Mouse (Mus musculus) intestine, embryonic 16.5 days (tissue): ENCODE measurements around the gene Inpp5e. TPM values are rescaled to one million over a fixed set of nuclear protein-coding genes. Genes with fewer than 3 reads are reported as not detected.

ENCODE experiments used
- ATAC-seq: fragments of 200-750 bp; cut with Nextera tagmentation; 2 replicates; pipeline ENCODE4 v1.8.0; 2017; ENCODE audit warnings: moderate TSS enrichment, moderate library complexity
- H3K27ac ChIP-seq: fragments of 300-500 bp; sonication (generic); 2 replicates; pipeline ENCODE4 v1.5.1; 2014; ENCODE audit warnings: mild to moderate bottlenecking, low read length
- H3K27me3 ChIP-seq: fragments of 300-500 bp; sonication (generic); replicated peaks from 2 replicates; pipeline ENCODE4 v1.6.1; 2014; ENCODE audit warnings: low read length, control low read depth, mixed read lengths; ENCODE audit not compliant: control insufficient read depth, insufficient read depth
- H3K36me3 ChIP-seq: fragments of 300-500 bp; sonication (generic); 2 replicates; pipeline ENCODE4 v1.6.1; 2014; ENCODE audit warnings: low read length, control low read depth; ENCODE audit not compliant: control insufficient read depth, insufficient read depth
- H3K4me1 ChIP-seq: fragments of 300-500 bp; sonication (generic); 2 replicates; pipeline ENCODE4 v1.6.1; 2014; ENCODE audit warnings: low read length, control low read depth, mixed read lengths; ENCODE audit not compliant: control insufficient read depth, insufficient read depth
- H3K4me2 ChIP-seq: fragments of 300-500 bp; sonication (generic); 2 replicates; pipeline ENCODE4 v1.6.1; 2014; ENCODE audit warnings: low read depth, low read length, control low read depth
- H3K4me3 ChIP-seq: fragments of 300-500 bp; sonication (generic); 2 replicates; pipeline ENCODE4 v1.5.1; 2014; ENCODE audit warnings: mild to moderate bottlenecking, low read length
- H3K9ac ChIP-seq: fragments of 300-500 bp; sonication (generic); 2 replicates; pipeline ENCODE4 v1.6.1; 2014; ENCODE audit warnings: low read depth, low read length
- H3K9me3 ChIP-seq: fragments of 300-500 bp; sonication (generic); 2 replicates; pipeline ENCODE4 v1.6.1; 2016; ENCODE audit warnings: low read length, control low read depth; ENCODE audit not compliant: control insufficient read depth
- WGBS: fragments of 180-500 bp; shearing (Covaris S2); extraction: QIAGEN DNeasy Blood & Tissue Kit; methylation state at CpG from one replicate; pipeline ENCODE4 v1.1.7; 2014; 5-methylcytosine and 5-hydroxymethylcytosine counted together
- polyA plus RNA-seq: library from polyadenylated mRNA; unstranded; fragments of >200 nt; fragmentation: Nextera tagmentation; extraction: Ambion mirVana; gene quantifications from 2 replicates; pipeline ENCODE4 v1.2.1, GENCODE M21; 2015

Gene Inpp5e
- polyA plus RNA-seq, 1 experiment from 2014 or later = 14.8 TPM

- peak overlapping the region; percentile 86 for H3K9ac ChIP-seq
- no peaks in the 10 kb centered on the region; the same call in none of the 2 replicates for H3K36me3 ChIP-seq
- ATAC-seq = no peak
- peak overlapping the region; percentile 72 for H3K4me2 ChIP-seq
- WGBS = 23% methylated on average over 3 of the region's 3 CpGs
- no peaks in the 10 kb centered on the region for H3K9me3 ChIP-seq
- H3K4me3 ChIP-seq = peak overlapping the region; percentile 77
- H3K27me3 ChIP-seq = no peaks in the 10 kb centered on the region
- peaks cover 20% of the 10 kb centered on the region for H3K4me1 ChIP-seq
- H3K27ac ChIP-seq = no peak overlapping the region
These were observed 34.9 kb upstream of the Inpp5e start for GRCm38 (mm10) chr2:26443876-26444275.

- peaks cover 2% of the 10 kb centered on the region for H3K36me3 ChIP-seq
- H3K27ac ChIP-seq = no peak overlapping the region
- no peak overlapping the region for H3K4me3 ChIP-seq
- peaks cover 20% of the 10 kb centered on the region for H3K4me1 ChIP-seq
- no peak for ATAC-seq
- no peaks in the 10 kb centered on the region for H3K27me3 ChIP-seq
- H3K9ac ChIP-seq = no peak overlapping the region
- whole genome bisulfite sequencing = 97% methylated on average over 1 of the region's 1 CpGs
- H3K4me2 ChIP-seq = no peak overlapping the region
- H3K9me3 ChIP-seq = no peaks in the 10 kb centered on the region
These were observed 33.8 kb upstream of the Inpp5e start for GRCm38 (mm10) chr2:26442843-26443242.

- H3K4me3 ChIP-seq = no peak overlapping the region
- peaks cover 16% of the 10 kb centered on the region for H3K4me1 ChIP-seq
- no peak overlapping the region for H3K4me2 ChIP-seq
- 75% methylated on average over 5 of the region's 5 CpGs for WGBS
- H3K9me3 ChIP-seq = no peaks in the 10 kb centered on the region
- no peak overlapping the region for H3K27ac ChIP-seq
- no peak for ATAC-seq
- H3K27me3 ChIP-seq = no peaks in the 10 kb centered on the region
- H3K9ac ChIP-seq = no peak overlapping the region
- H3K36me3 ChIP-seq = peaks cover 2% of the 10 kb centered on the region
These were observed 32.7 kb upstream of the Inpp5e start for GRCm38 (mm10) chr2:26441688-26442087.

- WGBS = 94% methylated on average over 4 of the region's 4 CpGs
- Histone ChIP-seq H3K9ac (no peak overlapping the region), H3K9me3 (no peaks in the 10 kb centered on the region), H3K27me3 (no peaks in the 10 kb centered on the region), H3K36me3 (peaks cover 2% of the 10 kb centered on the region), H3K27ac (no peak overlapping the region), H3K4me3 (no peak overlapping the region), H3K4me1 (peaks cover 12% of the 10 kb centered on the region), H3K4me2 (no peak overlapping the region)
- no peak for ATAC-seq
These were observed 32.3 kb upstream of the Inpp5e start for GRCm38 (mm10) chr2:26441261-26441660.

- H3K27me3 ChIP-seq = no peaks in the 10 kb centered on the region
- no peak overlapping the region for H3K27ac ChIP-seq
- H3K9ac ChIP-seq = no peak overlapping the region
- H3K9me3 ChIP-seq = no peaks in the 10 kb centered on the region
- no peak for ATAC-seq
- H3K4me3 ChIP-seq = no peak overlapping the region
- H3K4me1 ChIP-seq = peaks cover 11% of the 10 kb centered on the region; the same call in 1 of the 2 replicates
- H3K4me2 ChIP-seq = no peak overlapping the region
- WGBS = 91% methylated on average over 6 of the region's 6 CpGs
- H3K36me3 ChIP-seq = peaks cover 8% of the 10 kb centered on the region
These were observed 30.7 kb upstream of the Inpp5e start for GRCm38 (mm10) chr2:26439671-26440070.

GRCm38 (mm10) chr2:26438373-26438772 lies 29.4 kb upstream of the Inpp5e start:
- peaks cover 10% of the 10 kb centered on the region for H3K36me3 ChIP-seq
- H3K9ac ChIP-seq = no peak overlapping the region
- H3K9me3 ChIP-seq = no peaks in the 10 kb centered on the region

GRCm38 (mm10) chr2:26437221-26437620 lies 28.2 kb upstream of the Inpp5e start:
- no peak overlapping the region for H3K27ac ChIP-seq
- no peak for ATAC-seq

More at GRCm38 (mm10) chr2:26438373-26438772, 29.4 kb upstream of the Inpp5e start:
- no peaks in the 10 kb centered on the region for H3K27me3 ChIP-seq
- ATAC-seq = no peak
- no peak overlapping the region for H3K4me3 ChIP-seq
- 87% methylated on average over 7 of the region's 7 CpGs for WGBS
- no peak overlapping the region for H3K4me2 ChIP-seq
- H3K27ac ChIP-seq = no peak overlapping the region
- peaks cover 5% of the 10 kb centered on the region; the same call in 1 of the 2 replicates for H3K4me1 ChIP-seq

GRCm38 (mm10) chr2:26434791-26435572 lies 26.0 kb upstream of the Inpp5e start:
- Histone ChIP-seq H3K4me3 (no peak overlapping the region), H3K36me3 (peaks cover 23% of the 10 kb centered on the region), H3K9me3 (no peaks in the 10 kb centered on the region), H3K27ac (no peak overlapping the region), H3K4me1 (no peaks in the 10 kb centered on the region), H3K9ac (no peak overlapping the region), H3K27me3 (no peaks in the 10 kb centered on the region), H3K4me2 (no peak overlapping the region)
- no peak for ATAC-seq
- 88% methylated on average over 7 of the region's 7 CpGs for WGBS

More at GRCm38 (mm10) chr2:26437221-26437620, 28.2 kb upstream of the Inpp5e start:
- H3K4me2 ChIP-seq = no peak overlapping the region
- H3K36me3 ChIP-seq = peaks cover 12% of the 10 kb centered on the region
- no peak overlapping the region for H3K9ac ChIP-seq
- no peaks in the 10 kb centered on the region for H3K4me1 ChIP-seq
- H3K27me3 ChIP-seq = no peaks in the 10 kb centered on the region
- WGBS = 67% methylated on average over 4 of the region's 4 CpGs
- H3K9me3 ChIP-seq = no peaks in the 10 kb centered on the region
- H3K4me3 ChIP-seq = no peak overlapping the region

- 93% methylated on average over 5 of the region's 5 CpGs for WGBS
- ATAC-seq = no peak
- peaks cover 36% of the 10 kb centered on the region for H3K36me3 ChIP-seq
- no peaks in the 10 kb centered on the region for H3K27me3 ChIP-seq
- H3K9me3 ChIP-seq = no peaks in the 10 kb centered on the region
- H3K9ac ChIP-seq = no peak overlapping the region
- H3K4me2 ChIP-seq = no peak overlapping the region
- no peak overlapping the region for H3K4me3 ChIP-seq
- H3K4me1 ChIP-seq = no peaks in the 10 kb centered on the region
- no peak overlapping the region for H3K27ac ChIP-seq
These were observed 20.8 kb upstream of the Inpp5e start for GRCm38 (mm10) chr2:26429851-26430250.
